Mouse (Mus musculus) lung, adult 2 months (tissue): Measurements from ENCODE around the gene Zdhhc5. TPM values are rescaled to one million over a fixed set of nuclear protein-coding genes. Genes with fewer than 3 reads are reported as not detected.
"Not testable (repeated sequence)": the region's sequence is repeated elsewhere in the genome, so short reads cannot be mapped to it uniquely, and the experiment has no call there.

ENCODE experiments used
- DNase-seq: peaks from one replicate; pipeline ENCODE4 v3.0.0; 2022
- H3K4me1 ChIP-seq: fragments of 200-500 bp; 2 replicates; pipeline ENCODE4 v1.6.1; 2011; ENCODE audit warnings: low read length; ENCODE audit not compliant: control insufficient read depth, insufficient read depth
- H3K4me3 ChIP-seq: fragments of 200-500 bp; replicated peaks from 2 replicates; pipeline ENCODE3; 2011; ENCODE audit warnings: low read depth, mild to moderate bottlenecking, control low read depth, low read length; ENCODE audit errors: extremely low read depth
- CTCF ChIP-seq: fragments of 200-500 bp; IDR thresholded peaks from 2 replicates; pipeline ENCODE4 v1.5.1; 2011; ENCODE audit warnings: mild to moderate bottlenecking, low read length, control low read depth; ENCODE audit not compliant: insufficient read depth
- POLR2A ChIP-seq: fragments of 200-500 bp; IDR thresholded peaks from 2 replicates; pipeline ENCODE4 v1.6.1; 2011; ENCODE audit warnings: low read depth, mild to moderate bottlenecking, control low read depth, low read length, borderline replicate concordance; ENCODE audit errors: extremely low read depth
- WGBS: fragments of 180-500 bp; shearing (Covaris S2); methylation state at CpG from one replicate; pipeline ENCODE4 v1.1.7; 2018; 5-methylcytosine and 5-hydroxymethylcytosine counted together
- polyA plus RNA-seq: library from polyadenylated mRNA; depleted of rRNA; stranded (reverse); fragments of >200 nt; gene quantifications from 2 replicates; pipeline ENCODE4 v1.2.3, GENCODE M21; 2012

The Zdhhc5 gene
- polyA plus RNA-seq, 1 experiment, result 41.4 TPM

DNA sequence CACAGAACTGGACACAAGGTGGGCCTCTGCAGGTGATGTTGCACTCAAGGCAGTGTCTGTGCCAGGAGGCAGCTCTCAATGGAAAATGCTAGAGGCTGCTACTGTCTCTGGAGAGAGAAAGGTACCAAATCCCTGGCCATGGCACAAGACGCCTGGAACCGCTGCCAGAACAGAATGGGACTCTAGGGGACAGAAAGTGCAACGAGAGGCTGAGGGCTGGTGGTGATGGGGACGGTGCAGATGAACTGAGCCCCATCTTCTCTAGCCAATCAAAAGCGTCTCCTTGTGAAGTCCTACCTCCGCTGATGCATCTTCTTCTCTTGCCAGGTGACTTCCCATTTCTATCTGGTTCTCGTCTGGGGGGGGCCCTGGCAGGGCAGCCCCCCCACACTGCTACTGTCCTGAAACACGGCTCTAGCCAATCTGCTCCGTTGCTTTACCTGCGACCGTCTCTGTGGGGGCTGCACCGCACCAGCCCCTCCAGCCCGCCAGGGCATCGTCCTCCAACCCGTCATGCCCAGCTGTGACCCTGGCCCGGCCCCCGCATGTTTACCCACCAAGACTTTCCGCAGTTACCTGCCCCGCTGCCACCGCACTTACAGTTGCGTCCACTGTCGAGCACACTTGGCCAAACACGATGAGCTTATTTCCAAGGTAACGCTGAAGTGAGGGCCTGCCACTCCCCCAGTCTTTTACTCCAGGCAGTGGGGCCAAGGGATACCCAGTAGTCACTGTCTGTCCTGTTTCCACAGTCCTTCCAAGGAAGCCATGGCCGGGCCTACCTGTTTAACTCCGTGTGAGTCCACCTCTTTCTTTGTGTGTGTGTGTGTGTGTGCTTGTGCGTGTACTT lies 21.6 kb upstream of the Zdhhc5 start:
- no peaks in the 10 kb centered on the region; the same call in 1 of the 2 replicates for H3K4me1 ChIP-seq
- 7% methylated on average over 27 of the region's 27 CpGs for WGBS
- TF ChIP-seq POLR2A (no peak), CTCF (no peak)
- H3K4me3 ChIP-seq, result no peak overlapping the region
- DNase-seq, result no peak

- no peak for DNase-seq
- TF ChIP-seq CTCF (no peak), POLR2A (no peak)
- WGBS, result 17% methylated on average over 7 of the region's 7 CpGs
- H3K4me1 ChIP-seq, result no peaks in the 10 kb centered on the region; the same call in 1 of the 2 replicates
- H3K4me3 ChIP-seq, result no peak overlapping the region
Measured at GRCm38 (mm10) chr2:84735346-84735920, 20.5 kb upstream of the Zdhhc5 start.

DNA sequence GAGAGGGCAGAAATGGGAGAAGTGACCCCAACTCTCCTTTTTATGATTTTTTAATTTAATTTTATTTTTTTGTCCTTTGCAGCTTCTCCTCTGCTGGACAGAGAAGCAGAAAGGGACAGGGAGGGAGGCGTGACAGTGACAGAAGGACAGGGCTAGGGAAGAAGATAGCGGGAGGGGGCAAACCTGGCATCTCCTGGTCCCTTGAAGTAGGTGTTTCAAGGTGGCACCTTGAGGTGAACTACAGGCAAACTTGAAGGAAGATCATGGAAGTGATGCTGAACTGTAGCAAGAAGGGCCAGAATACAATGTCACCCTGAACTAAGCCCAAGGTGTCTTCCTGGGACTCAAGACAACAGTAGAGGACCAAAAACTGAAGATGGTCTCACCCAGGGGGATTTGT lies 19.9 kb upstream of the Zdhhc5 start:
- WGBS, result 12% methylated on average over 2 of the region's 2 CpGs
- no peak for DNase-seq
- Histone ChIP-seq H3K4me1 (no peaks in the 10 kb centered on the region; the same call in 1 of the 2 replicates), H3K4me3 (no peak overlapping the region)
- TF ChIP-seq CTCF (no peak), POLR2A (no peak)

GRCm38 (mm10) chr2:84734351-84734864 lies 19.4 kb upstream of the Zdhhc5 start:
- no peak for TF ChIP-seq CTCF
- TF ChIP-seq POLR2A, result no peak
- no peaks in the 10 kb centered on the region; the same call in 1 of the 2 replicates for H3K4me1 ChIP-seq
- H3K4me3 ChIP-seq, result peak overlapping the region; percentile 10
- DNase-seq, result no peak
- WGBS, result 2% methylated on average over 11 of the region's 11 CpGs

DNA sequence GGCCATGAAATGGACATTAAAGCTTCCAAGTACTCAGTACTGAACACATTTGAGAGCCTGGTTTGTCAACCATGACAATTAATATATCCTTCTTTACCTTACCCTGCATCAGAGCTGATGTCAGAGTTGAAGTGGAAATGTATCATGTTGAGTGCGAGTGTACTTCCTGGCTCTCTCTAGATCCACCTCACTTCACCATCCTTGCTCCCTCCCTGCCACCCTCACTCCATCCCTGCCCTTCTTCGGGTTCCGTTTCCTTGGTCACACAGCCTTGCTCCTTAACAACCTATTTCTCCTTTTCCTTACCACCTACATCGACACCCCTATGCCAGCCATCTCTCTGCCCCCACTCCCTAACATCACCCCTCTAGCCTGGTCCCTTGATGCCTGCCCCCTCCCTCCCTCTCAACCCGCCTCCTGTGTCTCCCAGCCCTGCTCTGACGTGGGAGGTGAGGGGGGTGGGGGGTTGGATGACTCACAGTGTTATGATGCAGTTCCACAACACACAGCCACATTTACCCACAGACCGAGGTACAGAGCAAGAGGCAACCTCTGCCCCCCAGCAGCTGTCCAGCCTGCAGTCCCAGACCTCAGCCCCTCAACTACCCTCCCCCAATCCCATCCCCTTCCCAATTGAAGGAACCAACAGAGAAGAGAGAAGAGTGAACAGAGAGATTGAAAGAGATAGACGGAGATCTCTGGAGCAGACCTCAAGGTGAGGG lies 18.8 kb upstream of the Zdhhc5 start, which contains the start of gene Ypel4:
Gene Ypel4 (plus strand): TSS at position 480 of the 722 bp plus-strand sequence.
- Histone ChIP-seq H3K4me3 (peak within 1 kb of the TSS; percentile 10), H3K4me1 (no peaks in the 10 kb centered on the region; the same call in 1 of the 2 replicates)
- TF ChIP-seq POLR2A (no peak), CTCF (no peak)
- peak; percentile 14 for DNase-seq
- 2% methylated on average over 8 of the region's 8 CpGs for WGBS

DNA sequence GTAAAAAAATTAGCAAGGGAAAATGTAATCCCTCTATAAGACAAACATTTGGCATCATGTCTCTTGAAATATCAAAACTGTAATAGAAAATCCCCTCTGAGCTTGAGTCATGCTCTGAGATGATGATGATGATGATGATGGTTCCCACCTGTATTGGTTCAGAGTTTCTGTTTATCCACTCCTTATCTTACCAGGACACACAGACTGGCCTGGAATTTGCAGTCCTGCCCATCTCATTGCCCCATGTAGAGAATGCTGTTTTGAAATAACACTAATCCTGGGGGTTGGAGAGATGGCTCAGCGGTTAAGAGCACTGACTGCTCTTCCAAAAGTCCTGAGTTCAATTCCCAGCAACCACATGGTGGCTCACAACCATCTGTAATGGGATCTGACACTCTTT lies 17.4 kb upstream of the Zdhhc5 start:
- 79% methylated on average over 1 of the region's 1 CpGs for WGBS
- Histone ChIP-seq H3K4me3 (no peak overlapping the region), H3K4me1 (no peaks in the 10 kb centered on the region; the same call in 1 of the 2 replicates)
- no peak for DNase-seq
- TF ChIP-seq CTCF (no peak), POLR2A (no peak)

DNA sequence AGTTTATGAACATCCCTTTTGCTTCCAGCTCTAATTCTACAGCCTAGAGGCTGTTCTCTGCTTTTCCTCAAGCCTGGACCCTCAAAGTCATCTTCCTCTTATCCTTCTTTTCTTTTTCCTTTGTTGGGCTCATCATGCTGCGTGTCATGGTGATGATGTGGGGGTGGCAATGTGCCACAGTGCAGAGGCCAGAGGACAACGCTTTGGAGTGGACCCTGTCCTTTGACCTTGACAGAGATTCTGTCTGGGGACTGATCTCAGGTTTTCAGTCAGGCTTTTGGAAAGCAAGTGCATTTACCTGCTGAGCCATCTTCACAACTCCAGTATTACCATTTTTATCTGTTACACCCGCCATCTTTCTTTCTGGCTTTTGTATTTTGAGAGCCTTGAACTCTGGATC lies 16.2 kb upstream of the Zdhhc5 start:
- 78% methylated on average over 3 of the region's 3 CpGs for whole genome bisulfite sequencing
- no peak for DNase-seq
- no peak overlapping the region for H3K4me3 ChIP-seq
- TF ChIP-seq POLR2A, result no peak
- no peak for TF ChIP-seq CTCF
- 0 out of 2 replicates have a peak, but pooled peaks cover 2% of the 10 kb centered on the region for H3K4me1 ChIP-seq

DNA sequence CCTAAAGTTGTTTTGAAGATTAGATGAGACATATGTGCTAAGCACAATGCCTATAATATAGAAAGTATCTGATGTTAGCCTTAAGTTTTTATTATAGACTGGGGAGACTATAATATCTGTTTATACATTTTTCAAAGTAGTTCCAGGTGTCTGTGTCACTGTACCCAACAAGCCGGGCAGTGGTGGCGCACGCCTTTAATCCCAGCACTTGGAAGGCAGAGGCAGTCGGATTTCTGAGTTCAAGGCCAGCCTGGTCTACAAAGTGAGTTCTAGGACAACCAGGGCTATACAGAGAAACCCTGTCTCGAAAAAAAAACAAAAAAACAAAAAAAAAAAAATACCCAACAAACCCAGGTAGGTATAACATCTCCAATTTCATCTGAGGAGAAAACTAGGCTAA lies 13.2 kb upstream of the Zdhhc5 start:
- H3K4me3 ChIP-seq, DNase-seq, H3K4me1 ChIP-seq: not testable (repeated sequence)
- WGBS, result 80% methylated on average over 5 of the region's 5 CpGs

DNA sequence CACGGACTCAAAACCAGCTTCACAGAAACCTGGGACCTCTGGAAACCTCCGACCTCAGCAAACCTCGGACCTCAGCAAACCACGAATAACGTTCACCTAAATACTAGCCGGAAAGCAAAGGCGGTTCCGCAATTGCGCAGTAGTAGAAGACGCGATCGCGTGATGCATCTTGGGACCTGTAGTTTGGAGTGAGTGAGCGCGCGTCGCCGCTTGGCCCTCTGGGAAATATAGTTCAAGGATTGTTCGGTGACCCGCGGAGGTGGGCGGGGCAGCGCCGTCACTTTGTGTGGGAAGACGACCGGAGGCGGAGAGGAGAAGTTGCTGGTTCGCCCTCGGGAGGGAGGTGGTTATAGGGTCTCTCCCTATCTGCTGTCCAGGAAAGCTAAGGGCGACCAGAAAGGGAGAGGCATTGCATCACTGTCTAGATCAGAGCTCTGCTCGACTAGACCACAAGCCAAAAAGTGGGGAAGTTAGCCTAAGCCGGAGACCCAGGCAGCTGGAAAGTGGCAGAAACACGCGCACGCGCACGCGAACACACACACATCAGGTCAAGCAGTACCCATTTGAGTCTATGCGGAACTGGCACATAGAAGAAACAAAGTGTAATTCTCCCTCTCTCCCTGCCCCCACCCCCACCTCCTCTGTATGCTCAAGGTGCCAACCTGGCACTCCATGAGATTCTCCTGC lies 12.3 kb upstream of the Zdhhc5 start, which contains the start of gene Clp1:
Gene Clp1 (minus strand): TSS at position 179 of the 687 bp plus-strand sequence.
- under 1% methylated on average over 39 of the region's 39 CpGs for WGBS

More for the DNA sequence above, 12.3 kb upstream of the Zdhhc5 start, which contains the start of gene Clp1:
- peak; percentile 95 for DNase-seq
- 0 out of 2 replicates have a peak, but pooled peaks cover 2% of the 10 kb centered on the region for H3K4me1 ChIP-seq
- H3K4me3 ChIP-seq, result peak within 1 kb of the TSS; percentile 85
- no peak for TF ChIP-seq CTCF
- TF ChIP-seq POLR2A, result peak; percentile 89
